Mouse (Mus musculus): ENCODE results near the gene Fiz1. TPM values are rescaled to one million over a fixed set of nuclear protein-coding genes. Genes with fewer than 3 reads are reported as not detected.
A peak's percentile ranks its signal among the peaks of the same experiment; 100 is the strongest.
"Not testable (repeated sequence)": the region's sequence is repeated elsewhere in the genome, so short reads cannot be mapped to it uniquely, and the experiment has no call there.

The Fiz1 gene
- polyA plus RNA-seq, 1 experiment from 2014 or later: 38.5 TPM

DNA sequence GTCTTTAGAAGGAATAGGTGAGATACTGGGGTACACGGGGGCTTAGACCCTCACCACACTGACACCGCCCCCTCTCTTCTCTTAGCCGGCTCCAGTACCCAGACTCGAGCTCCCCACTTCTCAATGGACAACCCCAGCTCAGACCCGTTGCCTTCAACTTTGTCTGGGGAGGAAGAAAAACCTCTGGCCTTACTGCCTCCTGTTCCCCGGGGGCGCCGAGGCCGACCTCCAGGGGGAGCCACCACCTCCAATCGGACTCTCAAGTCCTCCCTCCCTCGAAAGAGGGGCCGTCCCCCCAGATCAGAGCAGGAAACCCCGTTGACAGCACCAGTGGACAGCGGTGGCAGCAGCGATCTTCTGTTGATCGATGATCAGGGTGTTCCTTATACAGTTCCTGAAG is 2.9 kb upstream of the Fiz1 start:
- Histone ChIP-seq H3K9ac (no peak overlapping the region), H3K9me3 (no peaks in the 10 kb centered on the region)
- no peak for ATAC-seq

DNA sequence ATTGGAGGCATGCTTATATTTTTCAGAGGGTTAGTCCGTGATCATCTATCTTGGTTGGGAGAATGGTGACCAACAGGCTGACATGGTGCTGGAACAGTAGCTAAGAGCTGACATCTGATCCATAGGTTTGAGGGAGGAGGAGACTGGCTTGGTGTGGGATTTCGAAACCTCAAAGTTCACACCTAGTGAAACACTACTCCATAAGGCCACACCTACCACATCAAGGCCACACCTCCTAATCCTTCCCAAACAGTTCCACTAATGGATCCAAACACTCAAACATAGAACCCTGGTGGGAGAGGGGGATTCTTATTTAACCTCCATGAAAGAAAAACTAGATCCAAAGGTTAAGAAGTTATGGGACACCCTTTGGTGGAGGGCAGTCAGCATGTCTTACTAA is 2.4 kb upstream of the Fiz1 start:
- no peak overlapping the region for H3K4me2 ChIP-seq (replicated peaks)
- peaks cover 9% of the 10 kb centered on the region; the same call in 1 of the 2 replicates for H3K4me1 ChIP-seq (replicated peaks)
- H3K9ac ChIP-seq: no peak overlapping the region
- 95% methylated on average over 2 of the region's 2 CpGs for WGBS
- H3K27ac ChIP-seq: no peak overlapping the region
- no peak overlapping the region for H3K4me3 ChIP-seq (replicated peaks)
- H3K9me3 ChIP-seq: no peaks in the 10 kb centered on the region
- ATAC-seq: no peak
- H3K36me3 ChIP-seq: peaks cover 14% of the 10 kb centered on the region
- no peaks in the 10 kb centered on the region for H3K27me3 ChIP-seq (replicated peaks)

More for the DNA sequence above, 2.9 kb upstream of the Fiz1 start:
- Histone ChIP-seq H3K27me3 (replicated peaks) (no peaks in the 10 kb centered on the region), H3K27ac (no peak overlapping the region), H3K4me2 (replicated peaks) (no peak overlapping the region), H3K36me3 (peaks cover 14% of the 10 kb centered on the region), H3K4me1 (replicated peaks) (peaks cover 9% of the 10 kb centered on the region; the same call in 1 of the 2 replicates), H3K4me3 (replicated peaks) (no peak overlapping the region)
- 91% methylated on average over 16 of the region's 16 CpGs for WGBS

DNA sequence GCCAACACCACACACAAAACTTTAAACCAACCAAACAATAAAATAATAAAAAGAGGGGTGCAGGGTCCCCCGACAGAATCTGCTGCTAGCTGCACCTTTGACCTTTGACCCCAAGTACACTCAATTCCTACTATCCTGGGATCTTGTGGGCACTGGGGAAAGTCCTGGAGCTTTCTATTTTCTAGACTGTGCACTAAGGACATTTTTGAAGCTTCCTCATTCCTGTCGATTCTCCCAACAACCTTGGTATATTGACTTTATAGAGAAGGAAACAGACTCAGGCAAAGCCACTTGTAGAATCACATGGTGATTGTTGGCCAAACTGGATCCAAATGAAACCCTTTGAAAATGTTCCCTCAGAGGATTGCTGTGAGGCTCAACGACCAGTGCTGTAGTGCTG is 1.6 kb upstream of the Fiz1 start:
- WGBS: 45% methylated on average over 3 of the region's 3 CpGs
- H3K36me3 ChIP-seq: peaks cover 23% of the 10 kb centered on the region
- peak overlapping the region; percentile 66 for H3K4me2 ChIP-seq (replicated peaks)
- peak; percentile 0; the same call in 1 of the 2 replicates for ATAC-seq
- peaks cover 3% of the 10 kb centered on the region; the same call in 1 of the 2 replicates for H3K4me1 ChIP-seq (replicated peaks)
- H3K27ac ChIP-seq: peak overlapping the region; percentile 99
- peak overlapping the region; percentile 68 for H3K4me3 ChIP-seq (replicated peaks)
- H3K9me3 ChIP-seq: no peaks in the 10 kb centered on the region
- H3K27me3 ChIP-seq (replicated peaks): no peaks in the 10 kb centered on the region
- peak overlapping the region; percentile 59 for H3K9ac ChIP-seq

DNA sequence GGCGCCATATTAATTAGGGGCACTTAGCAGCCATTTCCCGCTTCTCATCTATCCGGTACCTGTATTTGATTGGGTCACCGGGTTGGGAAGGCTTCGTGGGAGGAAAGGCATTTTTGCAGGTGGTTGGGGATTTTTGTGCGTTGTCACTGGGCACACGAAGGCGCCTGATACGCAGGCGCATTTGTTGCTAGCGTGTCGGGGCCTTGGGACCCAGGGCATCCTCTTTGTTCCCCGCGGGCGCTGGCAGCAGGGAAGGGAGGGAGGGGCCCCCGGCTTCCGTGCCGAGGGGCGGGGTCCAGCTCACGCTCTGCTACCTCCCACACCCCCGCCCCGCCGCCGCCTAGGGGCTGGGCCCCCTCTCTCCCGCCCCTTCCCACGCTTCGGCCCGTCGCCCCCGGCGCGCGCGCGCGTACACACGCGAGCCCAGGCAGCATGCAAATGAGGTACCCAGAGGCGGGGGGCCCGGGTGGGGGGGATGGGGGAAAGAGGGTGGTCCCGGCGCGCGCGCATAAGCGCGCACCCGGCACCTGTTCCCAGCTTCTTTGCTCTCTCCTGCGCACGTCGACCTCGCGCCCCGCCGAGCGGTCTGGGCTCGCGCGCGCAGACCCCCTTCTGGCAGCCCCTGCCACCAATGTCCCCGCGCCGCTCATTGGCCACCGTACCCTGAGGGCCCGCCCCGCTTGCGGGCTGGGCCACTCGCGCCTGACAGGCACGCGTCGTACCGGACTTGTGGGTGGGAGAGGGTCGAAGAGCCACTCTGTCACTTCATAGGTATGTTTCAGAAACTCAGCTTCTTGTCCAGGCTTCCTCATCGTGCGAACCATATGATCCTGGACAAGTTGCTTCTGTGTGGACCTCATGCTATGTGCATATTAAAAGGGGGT is 863 bp upstream of the Fiz1 start, which contains the start of gene Gm44973:
Gm44973 (plus strand) TSS at position 379 of the 884 bp plus-strand sequence.
- peak; percentile 81 for ATAC-seq
- under 1% methylated on average over 61 of the region's 76 CpGs for WGBS
- Histone ChIP-seq H3K27me3 (replicated peaks) (no peaks in the 10 kb centered on the region), H3K4me2 (replicated peaks) (peak within 1 kb of the TSS; percentile 66), H3K36me3 (peaks cover 28% of the 10 kb centered on the region), H3K9ac (peak within 1 kb of the TSS; percentile 77), H3K4me1 (replicated peaks) (0 out of 2 replicates have a peak, but pooled peaks cover 2% of the 10 kb centered on the region), H3K4me3 (replicated peaks) (peak within 1 kb of the TSS; percentile 68), H3K9me3 (no peaks in the 10 kb centered on the region), H3K27ac (peak within 1 kb of the TSS; percentile 99)

DNA sequence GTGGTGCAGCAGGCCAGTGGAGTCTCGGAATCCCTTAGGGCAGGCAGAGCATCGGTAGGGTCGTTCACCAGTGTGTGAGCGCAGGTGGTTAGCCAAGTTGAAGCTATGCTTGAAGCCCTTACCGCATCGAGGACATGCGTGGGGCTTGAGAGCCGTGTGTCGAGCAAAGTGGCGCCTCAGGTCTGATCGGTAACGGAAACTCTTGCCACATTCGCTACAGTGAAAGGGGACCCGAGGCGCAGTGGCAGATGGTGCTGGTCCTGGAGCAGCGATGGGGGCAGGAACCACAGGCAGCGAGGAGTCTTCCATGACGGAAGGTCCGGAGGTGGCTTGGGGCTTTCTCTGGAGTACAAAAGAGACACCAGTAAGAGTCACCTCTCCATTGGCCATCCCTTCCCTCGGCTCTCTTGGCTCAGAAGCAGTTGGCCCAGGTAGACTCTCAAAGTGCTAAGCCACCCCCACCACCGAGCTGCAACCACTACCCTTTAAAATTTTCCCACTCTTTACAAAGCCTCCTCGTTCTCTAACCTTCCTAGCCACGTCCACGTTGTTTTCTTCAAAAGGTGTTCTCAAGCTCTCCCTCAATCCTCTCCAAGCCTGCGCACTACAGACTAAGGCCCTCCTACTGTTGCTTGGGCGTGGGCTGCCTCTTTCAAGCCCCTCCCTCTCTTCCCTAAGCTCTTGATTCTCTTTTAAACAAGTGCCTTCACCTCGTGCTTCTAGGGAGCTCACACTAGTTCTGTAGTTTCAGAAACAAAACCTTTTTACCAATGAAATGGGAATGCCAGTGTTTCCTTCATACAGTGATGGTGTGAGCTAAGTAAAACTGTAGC is 1.6 kb downstream of the Fiz1 start:
- H3K9ac ChIP-seq: no peak overlapping the region
- H3K4me2 ChIP-seq (replicated peaks): peak overlapping the region; percentile 66; the same call in 1 of the 2 replicates
- H3K36me3 ChIP-seq: peaks cover 47% of the 10 kb centered on the region
- no peak overlapping the region for H3K27ac ChIP-seq
- H3K9me3 ChIP-seq: no peaks in the 10 kb centered on the region
- 87% methylated on average over 27 of the region's 27 CpGs for WGBS
- no peak for ATAC-seq
- 0 out of 2 replicates have a peak, but pooled peaks cover 2% of the 10 kb centered on the region for H3K4me1 ChIP-seq (replicated peaks)
- H3K4me3 ChIP-seq (replicated peaks): 0 out of 2 replicates have a peak overlapping the region, but pooled peaks have one; percentile 68
- H3K27me3 ChIP-seq (replicated peaks): no peaks in the 10 kb centered on the region

DNA sequence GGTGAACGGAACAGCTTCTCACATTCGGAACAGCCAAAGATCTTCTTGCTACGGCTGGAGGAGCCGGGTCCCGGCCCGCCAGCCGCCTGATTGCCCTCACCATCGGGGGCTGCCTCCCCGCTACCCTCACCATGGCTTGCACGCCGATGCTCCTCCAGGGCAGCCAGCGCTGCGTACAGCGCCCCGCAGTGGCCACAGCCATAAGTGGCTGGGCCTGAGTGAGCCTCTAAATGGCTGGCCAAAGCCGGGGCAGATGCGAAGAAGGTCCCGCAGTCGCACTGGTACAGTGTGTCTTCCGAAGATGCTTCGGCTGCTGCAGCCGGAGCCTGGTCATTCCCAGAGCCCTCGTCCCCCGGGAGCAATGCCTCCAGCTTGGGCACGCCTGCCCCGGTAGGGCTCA is 6.3 kb downstream of the Fiz1 start:
- H3K9ac ChIP-seq: no peak overlapping the region
- no peaks in the 10 kb centered on the region for H3K9me3 ChIP-seq
- WGBS: 98% methylated on average over 26 of the region's 26 CpGs
- H3K4me2 ChIP-seq (replicated peaks): no peak overlapping the region
- ATAC-seq: no peak
- H3K36me3 ChIP-seq: peaks cover 55% of the 10 kb centered on the region
- H3K4me3 ChIP-seq (replicated peaks): no peak overlapping the region
- H3K4me1 ChIP-seq (replicated peaks): no peaks in the 10 kb centered on the region
- H3K27me3 ChIP-seq (replicated peaks): no peaks in the 10 kb centered on the region
- no peak overlapping the region for H3K27ac ChIP-seq

DNA sequence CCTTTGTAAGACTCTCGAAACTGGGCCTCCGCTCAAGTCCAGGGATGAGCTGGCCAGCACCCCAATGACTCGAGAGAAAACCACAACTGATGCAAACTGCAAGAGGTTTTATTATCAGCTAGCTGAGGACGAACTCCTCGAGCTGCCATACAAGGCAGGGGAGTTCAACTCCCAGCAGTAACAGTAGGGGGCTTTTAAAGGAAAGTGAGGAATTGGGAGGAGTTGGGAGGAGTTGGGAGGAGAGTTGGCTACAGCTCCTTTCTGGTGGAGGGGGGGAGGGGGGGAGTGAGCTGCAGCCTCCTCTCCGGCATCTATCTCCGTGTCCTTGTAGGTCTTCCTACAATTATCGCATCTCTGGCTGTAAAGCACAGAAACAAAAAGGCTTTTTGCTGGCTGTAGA is 11.6 kb downstream of the Fiz1 start:
- not testable (repeated sequence) for H3K4me1 ChIP-seq (replicated peaks); H3K9me3 ChIP-seq; H3K27me3 ChIP-seq (replicated peaks); ATAC-seq; H3K4me3 ChIP-seq (replicated peaks); H3K9ac ChIP-seq; H3K4me2 ChIP-seq (replicated peaks); H3K27ac ChIP-seq
- H3K36me3 ChIP-seq: peaks cover 16% of the 10 kb centered on the region
- 67% methylated on average over 8 of the region's 8 CpGs for WGBS

DNA sequence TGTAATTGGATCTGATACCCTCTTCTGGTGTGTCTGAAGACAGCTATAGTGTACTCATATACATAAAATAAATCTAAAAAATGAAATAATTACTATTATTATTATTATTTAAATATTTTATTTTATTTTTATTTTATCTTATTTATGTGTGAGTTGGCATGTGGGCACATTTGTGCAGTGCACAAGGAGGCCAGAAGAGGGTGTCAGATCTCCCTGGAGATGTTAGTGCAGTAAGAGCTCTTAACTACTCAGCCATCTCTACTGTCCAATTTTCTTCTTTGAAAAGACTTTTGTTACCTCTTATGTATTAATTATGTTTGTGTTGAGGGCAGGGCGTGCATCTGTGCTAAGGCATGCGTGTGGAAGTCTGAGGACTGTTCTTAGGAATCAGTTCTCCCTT is 14.6 kb downstream of the Fiz1 start:
- Histone ChIP-seq H3K27ac (no peak overlapping the region), H3K4me2 (replicated peaks) (no peak overlapping the region), H3K4me1 (replicated peaks) (peaks cover 11% of the 10 kb centered on the region), H3K9me3 (no peaks in the 10 kb centered on the region), H3K9ac (no peak overlapping the region), H3K4me3 (replicated peaks) (no peak overlapping the region), H3K36me3 (no peaks in the 10 kb centered on the region), H3K27me3 (replicated peaks) (no peaks in the 10 kb centered on the region)
- 56% methylated on average over 2 of the region's 2 CpGs for WGBS
- no peak for ATAC-seq

DNA sequence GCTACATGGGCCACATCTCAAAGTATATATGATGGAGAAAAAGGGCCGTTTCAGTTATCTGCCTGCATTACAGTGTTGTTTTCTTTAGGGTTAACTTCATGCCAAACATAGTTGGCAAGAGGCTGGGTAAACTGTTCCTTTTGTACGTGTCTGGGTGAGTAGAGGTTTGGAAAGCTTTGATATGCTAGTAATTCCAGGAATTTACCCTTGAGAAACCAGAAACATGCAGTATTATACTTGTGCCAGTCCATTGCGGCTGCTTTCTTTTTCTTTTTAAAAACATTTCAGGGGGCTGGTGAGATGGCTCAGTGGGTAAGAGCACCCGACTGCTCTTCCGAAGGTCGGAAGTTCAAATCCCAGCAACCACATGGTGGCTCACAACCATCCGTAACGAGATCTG is 17.6 kb downstream of the Fiz1 start:
- Histone ChIP-seq H3K9ac (no peak overlapping the region), H3K4me3 (replicated peaks) (peak overlapping the region; percentile 72; the same call in 1 of the 2 replicates), H3K4me2 (replicated peaks) (peak overlapping the region; percentile 80)

DNA sequence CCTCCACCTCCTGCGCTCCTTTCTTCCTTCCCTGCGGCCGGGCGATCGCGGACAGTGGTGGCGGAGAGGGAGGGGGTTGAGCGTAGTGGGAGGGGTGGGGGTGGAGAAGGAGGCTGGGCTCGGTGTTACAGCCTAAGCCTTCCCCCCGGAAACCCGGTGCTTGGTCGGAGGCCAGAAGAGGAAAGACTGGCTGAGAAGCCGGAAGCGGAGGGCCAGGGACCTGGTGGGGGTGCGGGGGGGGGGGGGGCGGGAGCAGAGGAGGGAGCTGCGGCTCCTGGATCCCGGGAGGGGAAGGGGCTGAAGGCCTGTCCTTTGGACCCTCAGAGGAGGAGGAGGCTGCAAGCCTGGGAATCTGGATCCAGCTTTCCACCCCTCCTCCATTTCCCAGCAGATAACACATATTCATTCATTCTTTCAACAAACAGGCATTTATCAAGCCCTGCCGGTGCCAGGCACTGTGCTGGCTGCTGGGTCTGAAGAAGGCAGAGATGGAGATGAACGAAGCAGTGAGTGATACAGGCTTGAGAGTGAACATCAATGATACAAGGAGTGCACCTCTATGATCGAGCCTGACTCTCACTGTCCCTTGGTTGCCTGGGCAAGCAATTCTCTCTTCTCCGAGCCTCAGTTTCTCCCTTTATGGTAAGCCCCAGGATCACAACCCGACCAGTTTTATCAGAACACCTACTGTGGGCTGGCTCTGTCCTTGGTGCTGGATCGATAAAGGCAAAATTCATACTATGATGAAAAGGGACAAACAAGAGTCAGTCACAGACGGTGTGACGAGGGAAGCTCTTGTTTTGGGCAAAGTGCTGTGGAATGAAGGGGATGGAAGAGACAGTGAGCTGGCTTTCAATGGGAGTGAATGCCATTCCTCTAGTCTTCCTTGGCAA is 18.2 kb downstream of the Fiz1 start, which contains the start of gene Zfp579:
Zfp579 (minus strand) TSS at position 156 of the 893 bp plus-strand sequence.
- Histone ChIP-seq H3K9ac (peak within 1 kb of the TSS; percentile 75), H3K4me2 (replicated peaks) (peak within 1 kb of the TSS; percentile 80), H3K4me1 (replicated peaks) (peaks cover 16% of the 10 kb centered on the region), H3K36me3 (peaks cover 17% of the 10 kb centered on the region; the same call in 1 of the 2 replicates), H3K27me3 (replicated peaks) (no peaks in the 10 kb centered on the region), H3K9me3 (no peaks in the 10 kb centered on the region), H3K4me3 (replicated peaks) (peak within 1 kb of the TSS; percentile 72), H3K27ac (peak within 1 kb of the TSS; percentile 45)
- WGBS: 5% methylated on average over 17 of the region's 26 CpGs
- ATAC-seq: peak; percentile 92

More for the DNA sequence above, 17.6 kb downstream of the Fiz1 start:
- no peaks in the 10 kb centered on the region for H3K9me3 ChIP-seq
- no peak overlapping the region; the same call in 1 of the 2 replicates for H3K27ac ChIP-seq
- H3K36me3 ChIP-seq: peaks cover 17% of the 10 kb centered on the region; the same call in 1 of the 2 replicates
- H3K27me3 ChIP-seq (replicated peaks): no peaks in the 10 kb centered on the region
- WGBS: 66% methylated on average over 8 of the region's 8 CpGs
- no peak for ATAC-seq
- H3K4me1 ChIP-seq (replicated peaks): peaks cover 16% of the 10 kb centered on the region
